Mouse (Mus musculus) gastrocnemius, postnatal 25 days (tissue): Measurements from ENCODE around the gene Lgi1. TPM values are rescaled to one million over a fixed set of nuclear protein-coding genes. Genes with fewer than 3 reads are reported as not detected.

Experiments
- DNase-seq: peaks from one replicate; pipeline ENCODE4 v3.0.0; 2022
- total RNA-seq, 2 experiments: library from RNA; stranded (reverse); gene quantifications; 1 replicate in 1 of 2; 2 replicates in 1 of 2; pipeline ENCODE4 v1.2.3; 2021

The Lgi1 gene
- total RNA-seq, 2 experiments from 2014 or later: 0.78 to 4.0 TPM

DNA sequence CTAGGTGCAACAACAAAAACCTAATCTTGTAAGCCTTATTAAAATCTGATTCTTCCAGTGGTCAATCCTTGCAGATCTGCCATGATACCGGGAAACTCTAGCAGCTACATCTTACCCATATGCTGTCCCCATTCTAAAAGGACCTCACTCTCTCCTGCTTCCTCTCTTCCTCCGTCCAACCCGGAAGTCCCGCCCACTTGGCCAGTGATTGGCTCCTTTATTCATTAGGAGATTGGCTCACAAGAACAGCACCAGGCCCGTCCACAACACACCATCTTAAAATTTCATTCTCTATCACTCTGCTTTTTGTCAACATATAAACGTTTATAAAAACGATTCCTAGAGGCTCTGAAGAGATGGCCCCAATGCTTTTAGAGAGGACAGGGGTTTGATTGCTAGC is 61.5 kb downstream of the Lgi1 start:
- DNase-seq: no peak

DNA sequence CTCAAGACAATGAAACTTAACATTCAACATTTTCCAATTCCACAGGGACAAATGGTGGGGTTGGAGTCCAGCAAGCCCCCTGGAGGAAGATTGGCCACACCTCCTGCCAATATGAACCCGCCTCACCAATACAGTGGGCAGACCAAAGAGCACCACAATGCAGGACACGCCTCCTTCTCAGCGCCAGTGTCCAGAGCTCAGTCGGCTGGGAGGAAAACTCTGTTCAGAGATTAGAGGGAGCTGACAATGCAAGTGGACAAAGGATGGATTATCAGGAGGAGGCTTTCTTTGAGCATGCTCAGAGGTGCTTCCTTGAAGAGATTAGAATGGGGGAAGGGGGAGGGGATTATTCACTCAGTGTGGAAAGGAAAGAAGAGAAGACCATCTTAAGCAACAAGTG is 62.7 kb downstream of the Lgi1 start:
- no peak for DNase-seq

DNA sequence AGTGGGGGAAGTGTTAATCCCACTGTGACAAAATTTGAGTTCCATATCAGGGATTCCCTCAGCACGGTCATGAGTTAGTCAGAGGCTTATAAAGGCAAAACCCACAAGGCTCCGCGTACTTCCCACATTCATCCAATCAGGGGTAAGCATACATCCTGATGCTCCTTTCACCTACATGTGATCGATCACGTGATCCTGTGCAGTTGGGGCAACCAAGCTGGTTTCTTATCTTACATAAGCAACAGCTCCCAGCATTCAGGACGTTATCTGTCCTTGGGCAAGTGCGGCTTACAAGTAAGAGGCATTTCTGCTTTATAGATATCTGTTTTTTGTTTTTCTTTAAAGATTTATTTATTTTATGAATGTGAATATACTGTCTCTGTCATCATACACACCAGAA is 63.7 kb downstream of the Lgi1 start:
- no peak for DNase-seq

DNA sequence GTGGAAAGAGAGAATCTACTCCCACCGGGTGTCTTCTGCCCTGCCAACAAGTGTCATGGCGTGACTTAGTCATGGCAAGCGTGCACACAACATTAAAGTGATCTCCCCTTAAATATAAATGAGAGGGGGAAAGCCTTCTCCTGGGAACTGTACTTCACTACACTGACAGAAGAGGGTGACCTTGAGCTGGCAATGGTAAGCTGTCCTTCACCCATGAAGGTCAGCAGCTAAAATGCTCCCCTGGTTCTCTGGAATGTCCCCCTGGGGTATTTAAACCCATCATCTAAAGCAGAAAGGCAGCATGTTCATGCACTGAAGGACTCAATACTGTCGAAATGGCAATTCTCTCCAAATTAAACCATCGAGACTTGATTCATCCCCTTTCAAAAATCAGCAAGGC is 64.9 kb downstream of the Lgi1 start:
- DNase-seq: no peak

DNA sequence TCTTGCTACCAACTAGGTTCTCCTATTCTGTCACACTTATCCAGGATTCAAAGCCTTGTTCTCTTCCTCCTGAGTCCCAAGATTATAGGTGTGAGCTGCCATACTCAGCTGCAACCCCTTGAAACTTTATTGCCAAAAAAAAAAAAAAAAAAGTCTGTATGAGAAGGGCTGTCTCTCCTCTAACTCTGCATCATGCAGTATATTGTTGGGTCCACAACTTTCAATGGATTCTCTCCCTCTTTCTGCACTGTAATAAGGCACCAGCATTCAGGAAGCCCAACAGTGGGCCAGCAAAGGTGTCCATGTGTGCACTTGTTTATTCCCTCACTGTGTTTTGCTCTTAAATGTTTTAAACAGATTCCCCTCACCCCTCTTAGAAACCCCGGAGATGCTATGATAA is 66.7 kb downstream of the Lgi1 start:
- DNase-seq: no peak

DNA sequence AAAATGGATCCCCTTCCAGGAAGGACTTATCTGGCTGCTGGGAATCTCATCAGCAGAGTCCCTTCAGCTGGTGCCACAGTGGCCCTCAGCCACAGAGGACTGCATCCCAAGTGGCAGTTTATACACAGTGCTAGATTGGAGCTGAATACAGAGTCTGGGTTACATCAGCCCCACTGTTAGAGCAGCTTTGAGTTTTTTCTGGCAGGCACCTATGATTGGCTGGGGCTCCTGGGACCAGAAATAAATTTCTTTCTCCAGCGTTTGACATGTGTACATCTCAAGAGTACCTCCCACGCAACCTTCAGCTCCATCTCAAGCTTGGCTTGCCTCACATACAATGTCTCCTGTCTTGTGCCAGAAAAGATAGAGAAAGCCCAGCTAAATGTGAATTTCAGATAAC is 67.9 kb downstream of the Lgi1 start:
- DNase-seq: no peak

DNA sequence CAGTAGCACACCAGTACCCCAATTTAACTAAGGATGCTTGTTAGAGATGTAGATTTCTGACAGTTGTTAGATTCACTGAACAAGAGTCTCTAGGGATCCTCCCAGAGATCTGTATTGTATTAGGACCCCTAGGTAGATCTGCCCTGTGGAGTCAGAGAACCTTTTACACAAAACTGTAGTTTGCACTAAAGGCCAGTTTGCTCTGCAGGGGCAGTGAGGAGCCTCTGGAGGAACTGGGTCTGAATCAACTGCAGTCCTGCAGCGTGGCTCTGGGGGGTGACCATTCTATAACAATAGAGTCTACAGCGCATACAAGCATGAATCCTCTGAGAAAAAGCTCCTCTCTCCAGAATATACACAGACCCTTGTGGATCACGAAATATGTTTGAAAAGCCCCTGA is 68.5 kb downstream of the Lgi1 start:
- no peak for DNase-seq

DNA sequence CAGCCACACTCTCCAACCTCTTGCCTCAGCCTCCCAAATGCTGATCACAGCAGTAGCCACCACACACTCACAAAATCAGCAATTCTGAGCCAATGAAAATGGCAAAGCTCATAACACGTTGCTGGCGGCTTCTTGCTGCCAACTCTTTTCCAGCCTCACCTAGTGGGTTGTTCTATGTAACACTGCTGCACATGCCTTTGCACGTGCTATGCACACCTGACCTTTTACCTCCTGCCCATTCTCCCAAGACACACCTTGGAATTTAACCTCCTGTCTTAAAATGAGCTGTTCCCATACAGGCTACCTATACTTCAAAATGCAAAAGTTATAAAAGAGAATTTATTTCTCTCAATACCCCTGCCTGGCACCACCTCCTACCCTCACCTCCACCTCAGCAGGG is 72.2 kb downstream of the Lgi1 start:
- DNase-seq: no peak

DNA sequence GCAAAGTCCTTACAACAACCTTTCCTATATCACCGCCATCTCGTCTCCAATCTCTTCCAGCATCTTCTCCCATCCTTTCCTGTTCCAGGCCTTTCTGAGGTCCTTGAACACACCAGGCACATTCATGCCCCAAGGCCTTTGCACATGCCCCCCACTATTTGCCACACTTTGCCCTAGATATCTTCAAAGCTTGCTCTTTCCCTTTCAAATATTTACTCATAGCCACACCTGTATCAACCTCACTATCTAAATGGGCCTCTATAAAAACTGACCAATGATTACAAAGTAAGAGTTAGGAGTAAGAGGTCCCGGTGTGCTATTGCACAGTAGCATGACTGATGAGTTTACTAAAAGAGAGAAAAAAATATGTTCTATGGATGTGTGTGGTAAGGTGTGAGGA is 73.0 kb downstream of the Lgi1 start:
- no peak for DNase-seq

DNA sequence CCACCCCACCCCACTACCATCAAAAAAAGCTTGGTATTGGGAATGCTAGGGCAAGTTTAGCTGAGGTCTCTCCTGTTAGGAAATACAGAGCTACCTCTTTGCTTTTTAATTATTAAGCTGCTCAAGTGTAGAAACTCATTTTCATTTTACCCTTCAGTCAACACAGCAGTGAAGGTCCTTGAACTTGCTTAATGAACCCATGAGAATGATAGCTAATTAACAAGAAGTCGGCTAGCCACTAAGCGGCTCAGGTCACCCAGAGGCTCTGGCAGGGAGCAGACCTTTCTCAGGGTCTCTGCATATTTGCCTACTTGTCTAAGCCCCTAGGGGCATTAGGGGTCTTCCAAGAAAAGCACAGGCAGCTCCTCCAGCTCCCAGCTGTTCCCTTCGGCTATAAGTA is 75.4 kb downstream of the Lgi1 start:
- no peak for DNase-seq

DNA sequence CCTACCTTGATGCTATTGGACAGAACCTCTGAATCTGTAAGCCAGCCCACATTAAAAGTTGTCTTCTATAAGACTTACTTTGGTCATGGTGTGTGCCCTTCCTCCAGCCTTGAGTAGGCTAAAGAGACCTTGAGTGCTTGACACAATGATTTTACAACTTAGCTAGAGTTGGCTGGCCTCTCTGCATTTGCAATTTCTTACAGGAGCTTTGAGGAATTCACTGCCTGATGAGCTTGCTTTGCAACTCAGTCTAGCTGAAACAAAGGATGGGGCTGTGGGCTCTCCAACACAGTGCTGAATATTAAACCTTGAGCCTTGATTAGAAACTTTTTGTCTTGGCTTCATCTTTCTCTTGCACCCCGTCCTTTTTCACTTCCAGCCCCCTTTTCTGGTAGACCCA is 78.9 kb downstream of the Lgi1 start:
- no peak for DNase-seq

DNA sequence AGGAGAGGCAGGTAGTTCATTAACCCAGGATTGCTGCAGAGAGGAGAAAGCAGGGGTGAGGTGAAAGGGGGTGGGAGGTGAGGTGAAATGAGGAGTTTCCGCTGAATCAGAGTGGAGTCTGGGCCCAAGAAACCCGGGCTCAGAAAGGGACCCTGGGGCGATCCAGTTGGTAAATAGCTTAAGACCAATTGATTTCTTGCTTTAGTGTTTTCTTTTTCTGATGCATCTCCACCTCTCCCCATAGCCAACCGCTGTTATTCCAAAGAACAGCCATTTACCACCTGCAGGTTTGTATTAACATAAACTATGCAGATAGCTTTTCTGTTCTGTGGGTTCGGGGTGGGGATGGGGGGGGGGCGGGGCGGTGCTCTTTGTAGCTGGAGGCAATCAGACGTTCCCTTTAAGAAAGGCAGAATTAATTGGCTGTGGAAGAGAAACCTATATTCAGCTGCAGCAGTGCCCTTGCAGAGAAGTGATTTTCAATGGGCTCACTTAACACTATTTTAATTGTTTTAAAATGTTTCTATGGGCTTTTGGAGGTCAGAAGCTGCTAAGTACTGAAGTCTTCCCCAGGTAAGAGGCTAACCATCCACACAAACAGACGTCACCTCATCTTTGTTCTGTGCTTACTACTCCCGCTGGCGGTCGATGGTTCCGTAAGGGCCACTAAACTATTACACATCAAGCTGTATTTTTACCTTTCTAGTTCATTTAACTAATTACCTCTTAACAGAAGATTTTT is 84.1 kb downstream of the Lgi1 start:
- no peak for DNase-seq

DNA sequence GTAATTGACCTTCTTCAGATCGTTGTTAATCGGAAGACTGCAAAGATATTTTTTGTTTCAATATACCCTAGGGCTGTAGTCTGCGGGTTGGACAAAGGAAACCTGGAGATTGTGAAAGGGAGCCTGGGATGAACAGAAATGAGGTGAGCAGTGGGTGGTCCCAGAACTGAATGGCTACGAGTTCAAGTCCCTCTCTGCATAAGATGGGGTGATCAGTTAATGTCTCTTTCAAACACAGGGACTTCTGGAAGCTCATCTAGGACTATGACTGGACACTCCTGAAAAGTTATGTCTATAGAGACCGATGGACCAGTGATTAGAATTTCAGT is 84.6 kb downstream of the Lgi1 start:
- no peak for DNase-seq

DNA sequence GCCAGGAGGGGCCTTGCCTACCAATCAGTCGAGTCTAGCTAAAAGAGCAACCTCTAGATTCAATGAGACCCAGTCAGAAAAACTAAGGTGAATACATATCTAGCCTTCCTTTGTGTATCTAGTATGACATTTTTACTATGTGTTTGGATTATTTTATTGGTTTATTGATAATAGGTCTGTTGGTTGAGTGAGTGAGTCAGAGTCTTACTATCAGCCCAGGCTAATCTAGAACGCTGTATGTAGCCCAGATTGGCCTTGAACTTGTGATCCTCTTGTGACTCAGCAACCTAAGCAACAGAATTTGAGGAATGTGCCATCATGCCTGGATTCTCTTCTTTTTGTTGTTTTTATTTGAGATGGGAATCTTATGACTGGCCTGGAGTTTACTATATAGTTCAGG is 86.9 kb downstream of the Lgi1 start:
- DNase-seq: no peak

DNA sequence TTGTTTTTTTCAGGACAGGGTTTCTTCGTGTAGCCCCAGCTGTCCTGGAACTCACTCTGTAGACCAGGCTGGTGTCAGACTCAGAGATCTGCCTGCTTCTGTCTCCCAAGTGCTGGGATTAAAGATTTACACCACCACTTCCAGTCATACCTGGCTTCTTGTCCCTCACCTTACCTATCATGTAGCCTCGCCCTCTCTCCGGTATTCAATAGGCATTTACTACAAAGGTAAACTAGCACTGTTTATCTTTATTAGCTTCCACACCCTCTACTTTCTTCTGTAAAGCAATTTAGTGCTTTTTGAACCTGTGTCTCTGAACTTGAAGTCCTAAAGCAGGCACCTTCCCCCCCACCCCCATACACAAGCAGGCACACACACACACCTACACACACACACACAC is 87.4 kb downstream of the Lgi1 start:
- no peak for DNase-seq

DNA sequence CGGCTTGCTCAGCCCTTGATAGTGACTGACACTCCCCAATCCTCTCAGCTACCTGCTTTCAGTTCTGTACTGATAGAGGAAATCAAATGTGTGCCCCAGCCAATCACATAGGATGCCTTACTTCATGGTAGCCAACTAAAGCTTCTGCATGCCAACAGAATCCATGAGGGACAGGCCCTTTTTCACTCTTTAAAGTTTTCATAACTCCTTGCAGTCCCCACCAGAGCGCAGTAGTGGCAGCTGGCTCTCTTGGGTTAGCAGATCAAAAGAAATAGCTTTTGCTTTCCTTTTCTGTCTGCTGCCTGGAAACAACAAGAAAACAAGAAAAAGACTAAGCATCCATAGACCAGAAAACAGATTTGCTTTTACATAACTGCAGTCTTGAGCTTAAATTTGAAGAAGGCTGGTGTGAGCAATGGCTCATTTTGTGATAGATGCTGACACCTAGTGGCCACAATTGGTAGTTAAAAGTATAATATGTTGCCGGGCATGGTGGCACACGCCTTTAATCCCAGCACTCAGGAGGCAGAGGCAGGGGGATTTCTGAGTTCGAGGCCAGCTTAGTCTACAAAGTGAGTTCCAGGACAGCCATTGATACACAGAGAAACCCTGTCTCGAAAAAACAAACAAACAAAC is 88.3 kb downstream of the Lgi1 start:
- no peak for DNase-seq

DNA sequence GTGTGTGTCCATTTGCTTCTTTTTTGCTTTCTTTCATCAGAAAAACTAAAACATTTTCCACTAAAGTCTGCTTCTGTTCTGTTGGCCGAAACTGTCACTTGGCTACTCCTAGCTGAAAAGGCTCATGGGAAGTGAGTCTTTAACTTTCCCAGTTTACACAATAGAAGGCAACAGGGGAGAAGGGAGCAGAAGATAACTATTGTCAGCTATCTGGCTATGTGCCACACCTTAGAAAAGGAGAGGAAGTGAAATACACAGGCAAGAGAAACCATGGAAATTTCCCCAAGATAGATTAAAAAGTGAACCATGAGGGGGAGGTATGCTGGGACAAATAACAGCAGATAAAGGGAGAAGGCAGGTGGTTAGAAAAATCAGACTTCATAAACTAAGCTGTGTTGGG is 89.9 kb downstream of the Lgi1 start:
- DNase-seq: no peak

DNA sequence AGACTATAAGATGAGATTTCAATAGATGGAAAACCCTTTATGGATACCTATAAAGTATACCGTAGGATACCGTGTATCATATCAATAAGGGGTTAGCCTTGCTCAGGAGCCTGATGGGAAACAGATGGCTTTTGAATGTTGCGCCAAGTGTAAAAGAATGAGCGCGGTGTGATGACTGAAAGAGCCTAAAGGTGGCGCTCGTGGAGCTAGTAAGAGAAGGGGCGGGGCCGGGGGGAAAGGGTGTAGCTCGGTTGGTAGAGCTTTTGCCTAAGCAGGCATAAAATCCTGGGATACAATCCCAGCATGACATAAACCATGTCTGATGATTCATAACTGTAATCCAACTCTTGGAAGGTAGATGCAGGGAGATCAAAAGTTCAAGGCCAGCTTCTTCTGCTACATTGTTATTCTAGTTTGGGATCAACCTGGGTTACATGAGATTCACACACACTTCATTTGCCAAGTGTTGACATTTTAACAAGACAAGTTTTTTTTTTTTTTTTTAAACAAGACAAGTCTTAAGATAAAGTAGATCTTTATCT is 90.6 kb downstream of the Lgi1 start:
- DNase-seq: no peak

DNA sequence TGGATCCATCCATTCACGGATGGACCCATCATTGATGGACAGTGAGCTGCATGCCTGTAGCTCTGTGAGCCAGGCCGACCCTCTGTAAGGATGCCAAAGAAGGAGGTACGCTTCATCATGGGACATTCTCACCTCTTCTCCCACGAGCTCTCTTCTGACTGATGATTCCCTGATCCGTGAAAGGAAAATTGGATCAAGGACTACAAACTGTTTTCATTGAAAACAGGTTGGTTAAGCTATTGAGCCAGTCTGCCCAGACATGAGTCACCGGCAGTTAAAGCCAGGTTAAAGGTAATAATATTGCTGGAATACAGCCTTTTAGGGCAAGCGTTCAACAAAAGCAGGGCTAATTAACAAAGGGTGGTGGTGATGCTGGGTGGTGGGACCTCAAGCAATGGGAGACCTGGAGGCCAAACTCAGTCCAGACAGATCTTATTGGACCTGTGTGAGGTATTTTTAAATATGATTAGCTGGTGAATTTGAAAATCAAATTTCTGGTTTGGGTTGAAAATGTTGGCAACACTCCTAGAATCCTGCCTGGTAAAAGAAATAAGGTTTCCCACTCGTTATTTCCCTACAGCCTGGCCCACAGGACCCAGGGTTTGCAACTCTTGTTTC is 92.0 kb downstream of the Lgi1 start:
- DNase-seq: no peak

DNA sequence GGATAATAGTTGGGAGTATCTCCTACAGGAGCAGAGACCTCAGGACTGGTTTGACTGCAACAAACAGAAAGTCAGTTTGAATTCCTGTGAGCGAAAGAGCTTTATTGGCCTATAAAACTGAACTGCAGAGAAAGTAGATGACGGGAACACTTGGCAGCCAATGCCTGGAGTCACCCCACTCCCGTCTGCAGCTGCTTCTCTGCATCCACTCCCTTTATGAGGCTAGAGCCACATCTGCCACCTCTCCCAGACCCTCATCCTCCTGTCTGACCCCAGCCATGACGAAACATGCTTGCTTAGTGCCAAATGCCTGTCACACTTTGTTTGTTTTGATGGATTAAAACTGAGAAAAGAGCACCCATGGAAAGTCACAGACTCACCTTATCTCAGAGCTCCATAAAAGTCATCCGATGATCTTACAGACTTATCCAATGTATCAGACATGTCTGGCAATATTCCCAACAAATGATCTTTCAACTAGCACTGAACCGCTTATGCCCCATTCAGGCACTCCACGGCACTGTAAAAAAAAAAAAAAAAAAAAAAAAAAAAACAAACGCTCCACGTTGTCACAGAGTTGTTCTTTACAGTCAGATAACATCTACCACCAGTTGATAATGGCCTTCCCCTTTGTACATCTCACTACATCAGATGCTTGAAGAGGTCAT is 93.8 kb downstream of the Lgi1 start:
- no peak for DNase-seq

DNA sequence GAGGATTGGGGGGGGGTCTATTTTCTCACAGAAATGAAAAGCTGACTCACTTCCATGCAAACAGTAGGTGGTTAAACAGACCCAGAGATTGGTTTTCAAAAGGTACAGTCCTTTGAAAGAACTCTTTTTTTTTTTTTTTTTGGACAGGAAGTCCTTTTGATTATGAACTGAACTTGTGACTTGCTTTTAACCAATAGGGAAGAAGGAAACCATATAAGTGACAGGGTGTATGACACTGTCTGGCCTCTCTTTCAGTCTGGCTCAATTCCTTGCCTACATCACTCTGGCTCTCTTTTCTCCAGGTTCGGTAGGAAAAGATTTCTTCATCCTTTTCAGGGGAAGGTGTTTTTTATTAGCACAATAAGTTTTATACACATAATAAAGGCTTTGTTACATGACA is 95.0 kb downstream of the Lgi1 start:
- no peak for DNase-seq
